Mouse (Mus musculus) adrenal gland (tissue): Measurements from ENCODE around the gene Olfr432.
"Not testable (repeated sequence)": the region's sequence is repeated elsewhere in the genome, so short reads cannot be mapped to it uniquely, and the experiment has no call there.

ENCODE experiments used
- intact Hi-C: fragments of 180-260 bp; cut with DNase I; formaldehyde crosslinking; loops from one replicate; pipeline ENCODE4 v1.15.1; 2025
- long read RNA-seq, 2 experiments: library from polyadenylated mRNA; unstranded; transcript quantifications; one replicate each; pipeline ENCODE4 v2.0.0; 2020; ENCODE audit warnings: borderline replicate concordance in 1 of 2; ENCODE audit not compliant: insufficient replicate concordance in 1 of 2

The Olfr432 gene
- long read RNA-seq, experiment 1 = 0 reads
- long read RNA-seq, experiment 2 = 0 reads

DNA sequence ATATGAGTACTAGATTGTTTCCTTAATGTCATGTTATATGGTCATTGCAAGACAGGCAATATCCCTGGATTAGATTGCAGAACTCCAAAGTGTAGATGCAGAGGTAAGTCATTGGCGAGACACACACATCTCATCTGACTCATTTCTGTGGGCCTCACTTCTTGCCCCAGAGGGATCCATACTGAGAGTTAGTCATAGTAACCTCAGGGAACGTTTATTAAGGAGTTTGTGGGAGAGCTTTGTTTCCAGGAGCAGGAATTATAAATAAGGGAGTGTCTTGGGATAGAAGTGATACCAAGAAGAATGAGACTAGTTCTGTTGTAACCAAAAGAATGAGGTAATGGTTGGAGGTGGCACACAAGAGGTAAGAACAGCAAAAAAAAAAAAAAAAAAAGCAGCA lies at the start of gene Olfr432:
TSS of gene Olfr432 (plus strand) at position 313 of the 400 bp plus-strand sequence.
- intact Hi-C loops = no loop called here

DNA sequence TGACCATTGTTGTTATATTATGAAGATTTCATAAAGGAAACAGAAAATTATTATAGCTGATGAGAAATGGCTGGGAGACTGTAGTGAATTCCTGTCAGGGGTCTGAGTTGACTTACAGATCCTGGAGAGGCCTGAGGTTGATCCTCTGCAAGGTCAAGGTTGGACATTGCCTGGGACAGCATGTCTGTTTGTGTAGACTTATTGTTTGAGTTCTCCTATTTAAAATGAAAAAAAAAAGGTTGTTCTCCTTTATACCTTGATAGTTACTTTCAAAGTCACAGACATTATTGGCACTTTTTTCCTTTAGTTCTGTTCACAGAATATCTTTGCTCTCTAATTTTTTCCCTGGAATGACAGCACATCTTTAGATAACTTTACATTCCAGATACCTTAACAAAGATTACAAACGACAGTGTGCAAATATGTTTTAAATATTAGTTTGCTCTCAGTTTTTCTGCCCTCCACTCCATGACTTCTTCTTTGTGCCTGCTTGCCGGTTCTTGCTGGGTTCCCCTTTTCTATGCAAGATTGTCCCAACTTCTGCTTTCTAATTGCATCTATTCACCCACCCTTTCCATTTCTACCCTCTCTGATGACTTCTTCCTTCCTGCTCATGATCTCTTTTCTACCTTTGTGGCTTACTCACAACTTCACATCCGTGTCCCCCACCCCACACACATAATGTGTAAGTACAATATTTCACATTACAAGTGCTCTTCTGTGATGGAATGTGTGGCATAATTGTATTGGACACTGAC lies 44.5 kb upstream of the Olfr432 start:
- intact Hi-C loops = not testable (repeated sequence)

DNA sequence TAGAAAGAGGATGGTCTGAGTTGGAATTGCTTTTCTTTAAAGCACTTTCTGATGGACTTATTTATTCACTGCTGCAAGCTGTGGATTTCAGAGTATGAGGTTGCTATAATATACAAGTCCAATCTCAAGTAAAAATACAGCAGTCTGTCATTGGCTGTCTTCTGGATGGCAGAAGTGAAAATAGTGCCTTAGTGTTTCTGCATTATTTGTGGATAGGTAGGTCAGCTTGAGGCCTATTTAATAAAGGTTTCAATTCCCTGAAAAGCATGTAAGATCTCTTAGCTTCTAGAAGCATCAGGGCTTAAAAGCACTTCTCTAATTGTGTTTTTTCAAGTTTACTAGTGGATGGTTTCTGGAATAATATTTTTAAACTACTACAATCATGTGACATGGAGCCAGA lies 42.0 kb upstream of the Olfr432 start:
- intact Hi-C loops = not testable (repeated sequence)

GRCm38 (mm10) chr1:174031698-174032097 lies 17.3 kb upstream of the Olfr432 start, which contains the start of gene Ifi205:
Gene Ifi205, minus strand, starts transcription at chr1:174031810.
- intact Hi-C loops = no loop called here

- intact Hi-C loops = no loop called here
Measured at GRCm38 (mm10) chr1:174035841-174036240, 13.2 kb upstream of the Olfr432 start.

DNA sequence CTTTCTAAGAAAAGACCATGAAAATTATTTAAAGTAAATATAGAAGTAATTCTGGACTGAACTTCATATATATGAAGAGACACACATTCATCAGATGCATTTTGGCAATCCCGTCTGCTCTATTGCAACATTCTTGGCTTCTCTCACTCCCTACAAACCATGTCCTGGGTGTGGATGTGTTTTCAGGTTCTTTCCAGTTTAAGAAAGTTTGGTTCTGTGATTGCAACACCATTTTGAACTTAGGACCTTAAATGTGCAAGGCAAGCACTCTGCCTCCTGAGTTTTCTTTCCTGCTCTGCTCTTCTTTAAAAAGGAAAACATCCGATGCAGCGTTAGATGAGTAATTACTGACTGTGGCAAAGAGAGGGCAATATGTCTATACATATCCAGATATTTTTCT lies 10.5 kb upstream of the Olfr432 start:
- intact Hi-C loops = no loop called here

- intact Hi-C loops = no loop called here
Measured at GRCm38 (mm10) chr1:174040523-174041177, 8.4 kb upstream of the Olfr432 start, which contains the start of gene Olfr433. Gene Olfr433, plus strand, starts transcription at chr1:174040705.

- intact Hi-C loops = not testable (repeated sequence)
Measured at GRCm38 (mm10) chr1:174042091-174042884, 6.7 kb upstream of the Olfr432 start.

DNA sequence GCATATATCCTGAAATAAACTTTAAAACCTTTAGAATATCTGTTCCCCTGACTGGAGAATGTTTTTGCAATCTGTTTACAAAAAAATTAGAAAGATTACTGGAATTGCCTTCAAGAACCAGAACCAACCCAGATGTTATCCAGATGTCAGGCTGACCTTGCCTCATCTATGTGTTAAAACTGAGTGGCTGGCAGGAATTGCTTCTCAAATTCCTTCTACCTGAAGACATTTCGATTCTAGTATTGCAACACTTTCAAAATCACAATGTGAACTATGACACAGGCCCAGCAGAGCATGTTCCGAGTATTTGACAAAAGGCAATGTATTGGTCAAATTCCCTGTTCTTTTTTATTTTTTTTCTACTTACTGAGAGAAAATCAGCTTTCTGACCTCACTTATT lies 4.6 kb upstream of the Olfr432 start:
- intact Hi-C loops = no loop called here

DNA sequence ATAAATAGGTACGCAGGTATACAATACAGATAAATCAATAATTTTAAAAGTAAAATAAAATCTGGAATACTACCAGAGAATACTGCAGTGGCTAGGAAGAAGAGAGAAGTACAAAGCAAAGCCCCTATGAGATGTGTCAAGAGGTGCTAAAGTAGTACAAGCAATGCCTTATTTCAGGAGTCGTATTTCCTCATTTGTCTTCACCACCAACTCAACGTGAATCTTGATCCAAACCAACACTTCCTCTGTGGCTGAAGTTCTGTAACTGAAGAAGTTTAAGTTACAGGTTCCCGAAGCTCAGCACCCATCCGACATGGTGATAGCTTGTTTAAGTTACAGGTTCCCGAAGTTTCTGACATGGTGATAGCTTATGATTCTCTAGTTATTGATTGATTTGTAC lies 778 bp upstream of the Olfr432 start:
- intact Hi-C loops = not testable (repeated sequence)

DNA sequence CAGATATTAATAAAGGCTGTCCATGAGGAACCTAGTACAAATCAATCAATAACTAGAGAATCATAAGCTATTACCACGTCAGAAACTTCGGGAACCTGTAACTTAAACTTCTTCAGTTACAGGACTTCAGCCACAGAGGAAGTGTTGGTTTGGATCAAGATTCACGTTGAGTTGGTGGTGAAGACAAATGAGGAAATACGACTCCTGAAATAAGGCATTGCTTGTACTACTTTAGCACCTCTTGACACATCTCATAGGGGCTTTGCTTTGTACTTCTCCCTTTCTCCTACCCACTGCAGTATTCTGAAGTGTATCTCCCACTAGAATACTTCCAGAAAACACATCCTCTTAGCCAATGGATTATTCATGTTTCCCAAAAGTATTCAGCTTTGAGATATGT lies 352 bp downstream of the Olfr432 start:
- intact Hi-C loops = not testable (repeated sequence)

- intact Hi-C loops = no loop called here
Measured at GRCm38 (mm10) chr1:174050532-174050931, 1.5 kb downstream of the Olfr432 start.

DNA sequence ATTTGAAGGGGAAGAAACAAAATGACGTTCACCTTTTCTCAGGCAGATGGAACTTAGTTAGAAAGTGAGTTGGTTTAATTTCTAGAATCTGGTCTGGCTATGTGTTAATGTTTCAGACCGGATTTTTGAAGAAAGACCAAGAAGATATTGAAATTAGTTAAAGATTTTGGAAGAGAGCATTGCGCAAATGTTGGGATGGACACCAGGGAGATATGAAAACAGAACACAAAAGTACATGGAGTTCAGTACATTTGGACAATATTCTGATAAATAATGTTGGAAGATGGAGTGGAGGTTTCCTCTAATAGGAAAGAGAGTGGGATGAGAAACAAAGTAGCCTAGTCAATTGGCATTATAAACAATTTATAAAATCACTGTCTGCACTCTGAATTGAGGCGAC lies 2.5 kb downstream of the Olfr432 start:
- intact Hi-C loops = no loop called here

- intact Hi-C loops = no loop called here
Measured at GRCm38 (mm10) chr1:174051931-174052536, 3.0 kb downstream of the Olfr432 start.

- intact Hi-C loops = no loop called here
Measured at GRCm38 (mm10) chr1:174052981-174053380, 4.0 kb downstream of the Olfr432 start.

GRCm38 (mm10) chr1:174055248-174055647 lies 6.2 kb downstream of the Olfr432 start:
- intact Hi-C loops = no loop called here

GRCm38 (mm10) chr1:174066305-174066704 lies 17.3 kb downstream of the Olfr432 start, which contains the start of gene Olfr430:
Gene Olfr430, plus strand, starts transcription at chr1:174066605.
- intact Hi-C loops = no loop called here

GRCm38 (mm10) chr1:174084031-174084430 lies 35.0 kb downstream of the Olfr432 start, which contains the start of gene Olfr429:
Gene Olfr429, plus strand, starts transcription at chr1:174084331.
- intact Hi-C loops = no loop called here

DNA sequence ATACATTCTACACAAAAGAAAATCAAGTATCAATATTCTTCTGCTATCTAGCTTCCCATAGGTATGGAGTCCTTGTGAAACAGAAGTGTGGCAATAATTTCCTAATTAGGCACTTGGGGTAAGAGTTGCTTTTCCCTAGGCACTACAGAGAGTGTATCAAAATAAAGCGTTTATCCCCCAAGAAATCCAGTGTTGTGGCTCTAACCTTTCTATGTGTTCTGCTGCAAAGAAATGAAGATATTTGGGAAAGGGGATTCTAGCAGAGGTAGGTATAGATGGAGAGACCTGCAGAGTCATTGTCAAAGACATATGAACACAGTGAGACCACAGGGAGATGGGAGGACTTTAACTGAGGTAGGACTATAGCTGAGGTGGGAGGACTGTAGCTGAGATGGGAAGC lies 47.6 kb downstream of the Olfr432 start, which contains the start of gene Olfr427:
TSS of gene Olfr427 (plus strand) at position 301 of the 400 bp plus-strand sequence.
- intact Hi-C loops = no loop called here

DNA sequence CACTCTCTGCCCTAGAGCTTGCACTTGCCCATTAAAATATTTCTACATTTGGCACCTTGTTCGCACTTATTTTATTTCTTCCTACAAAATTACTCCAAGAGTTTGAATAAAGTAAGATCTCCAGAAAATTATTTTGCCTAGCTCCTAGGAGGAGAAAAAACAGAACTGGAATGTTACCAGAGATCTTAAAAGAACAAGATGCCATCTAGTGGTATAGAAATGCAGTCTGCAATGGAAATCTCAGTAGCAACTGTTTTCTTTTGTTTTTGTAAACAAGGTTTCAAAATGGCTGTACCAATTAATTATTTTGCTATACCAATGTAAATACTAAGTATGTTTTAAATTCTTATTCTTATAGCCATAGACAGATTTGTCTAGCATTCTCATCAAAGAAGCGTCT lies 54.7 kb downstream of the Olfr432 start:
- intact Hi-C loops = loop anchor here (5.0 kb wide), 1 partner anchor 646 kb away; no protein-coding TSS in a partner anchor
